Mouse (Mus musculus) erythroblast, adult 5-6 weeks (primary cell): Measurements from ENCODE around the gene Ralgapa1. TPM values are rescaled to one million over a fixed set of nuclear protein-coding genes. Genes with fewer than 3 reads are reported as not detected.
"Not testable (repeated sequence)": the region's sequence is repeated elsewhere in the genome, so short reads cannot be mapped to it uniquely, and the experiment has no call there.

Experiments
- ATAC-seq: replicated peaks from 2 replicates; pipeline ENCODE4 v1.8.0; 2016; ENCODE audit warnings: moderate number of reproducible peaks, mild to moderate bottlenecking, moderate TSS enrichment, inconsistent platforms; ENCODE audit not compliant: poor library complexity, low FRiP score, severe bottlenecking
- total RNA-seq, 2 experiments: library from RNA; stranded (forward) in 1 of 2; stranded (reverse) in 1 of 2; fragments of 150-400 nt in 1 of 2; fragments of 200-764, 138-1000 nt in 1 of 2; gene quantifications; 2 replicates each; pipeline versions ENCODE4 v1.2.3 to v1.2.4; 2015 to 2017; ENCODE audit warnings: low replicate concordance in 2 of 2

Gene Ralgapa1
- total RNA-seq, 2 experiments from 2014 or later: 9.6 to 25.2 TPM

DNA sequence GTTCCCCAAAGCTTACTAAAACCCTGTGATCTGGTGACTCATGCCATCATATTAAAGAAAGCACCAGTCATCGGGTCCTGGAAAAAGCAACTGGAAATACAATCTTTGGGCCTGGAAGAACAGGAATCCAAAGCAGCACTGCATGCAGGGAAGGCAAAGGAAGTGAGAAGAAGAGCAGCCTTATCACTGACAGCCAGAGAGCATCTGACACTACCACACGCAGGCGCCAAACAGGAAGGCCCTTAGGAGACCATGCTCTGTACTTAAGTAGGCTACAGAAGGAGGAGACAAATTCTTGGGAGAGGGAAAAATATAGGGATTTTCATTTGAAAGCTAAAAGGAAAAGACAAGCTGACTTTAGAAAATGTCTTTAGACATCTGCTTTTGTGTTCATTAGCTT, 216.6 kb downstream of the Ralgapa1 start:
- ATAC-seq: no peak

DNA sequence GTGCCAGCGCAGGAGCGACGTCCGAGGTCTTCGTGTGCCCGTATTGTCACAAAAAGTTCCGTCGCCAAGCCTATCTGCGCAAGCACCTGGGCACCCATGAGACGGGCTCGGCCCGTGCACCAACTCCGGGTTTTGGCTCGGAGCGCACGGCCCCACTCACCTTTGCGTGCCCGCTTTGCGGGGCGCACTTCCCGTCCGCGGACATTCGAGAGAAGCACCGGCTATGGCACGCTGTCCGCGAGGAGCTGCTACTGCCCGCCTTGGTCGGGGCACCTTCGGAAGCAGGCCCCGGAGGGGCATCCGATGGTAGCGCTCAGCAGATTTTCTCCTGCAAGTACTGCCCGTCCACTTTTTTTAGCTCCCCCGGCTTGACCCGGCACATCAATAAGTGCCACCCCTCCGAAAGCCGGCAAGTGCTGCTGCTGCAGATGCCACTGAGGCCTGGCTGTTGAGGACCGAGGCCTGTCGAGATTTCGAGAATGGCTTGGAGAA, 220.4 kb downstream of the Ralgapa1 start:
- no peak for ATAC-seq

DNA sequence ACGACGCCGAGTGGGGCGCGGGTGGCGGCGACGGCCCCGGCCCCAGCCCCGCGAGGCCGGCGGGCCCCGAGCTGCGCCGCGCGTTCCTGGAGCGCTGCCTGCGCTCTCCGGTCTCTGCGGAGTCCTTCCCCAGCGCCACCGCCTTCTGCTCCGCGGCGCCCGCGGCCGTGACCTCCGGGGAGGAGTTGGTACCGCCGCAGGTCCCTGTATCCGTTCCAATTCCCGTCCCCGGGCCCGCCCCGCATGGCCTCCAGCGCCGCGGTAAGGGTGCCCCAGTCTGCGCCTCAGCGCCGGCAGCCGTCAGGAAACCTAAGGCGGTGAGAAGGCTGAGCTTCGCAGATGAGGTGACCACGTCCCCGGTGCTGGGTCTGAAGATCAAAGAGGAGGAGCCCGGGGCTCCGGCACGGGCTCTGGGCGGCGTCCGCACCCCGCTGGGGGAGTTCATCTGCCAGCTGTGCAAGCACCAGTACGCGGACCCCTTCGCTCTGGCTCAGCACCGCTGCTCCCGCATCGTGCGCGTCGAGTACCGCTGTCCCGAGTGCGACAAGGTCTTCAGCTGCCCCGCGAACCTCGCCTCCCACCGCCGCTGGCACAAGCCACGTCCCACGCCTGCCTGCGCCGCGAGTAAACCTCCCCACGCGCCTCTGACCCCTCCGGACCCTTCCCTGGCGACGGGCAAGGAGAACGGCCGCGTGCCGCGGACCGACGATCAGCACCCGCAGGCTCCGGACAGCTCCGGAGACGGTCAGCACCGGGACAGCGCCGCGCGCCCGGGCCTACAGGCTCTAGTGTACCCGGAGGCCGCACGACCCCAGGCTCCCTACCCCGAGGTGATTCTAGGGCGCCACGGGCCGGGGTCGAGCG, 221.1 kb downstream of the Ralgapa1 start:
- no peak for ATAC-seq

DNA sequence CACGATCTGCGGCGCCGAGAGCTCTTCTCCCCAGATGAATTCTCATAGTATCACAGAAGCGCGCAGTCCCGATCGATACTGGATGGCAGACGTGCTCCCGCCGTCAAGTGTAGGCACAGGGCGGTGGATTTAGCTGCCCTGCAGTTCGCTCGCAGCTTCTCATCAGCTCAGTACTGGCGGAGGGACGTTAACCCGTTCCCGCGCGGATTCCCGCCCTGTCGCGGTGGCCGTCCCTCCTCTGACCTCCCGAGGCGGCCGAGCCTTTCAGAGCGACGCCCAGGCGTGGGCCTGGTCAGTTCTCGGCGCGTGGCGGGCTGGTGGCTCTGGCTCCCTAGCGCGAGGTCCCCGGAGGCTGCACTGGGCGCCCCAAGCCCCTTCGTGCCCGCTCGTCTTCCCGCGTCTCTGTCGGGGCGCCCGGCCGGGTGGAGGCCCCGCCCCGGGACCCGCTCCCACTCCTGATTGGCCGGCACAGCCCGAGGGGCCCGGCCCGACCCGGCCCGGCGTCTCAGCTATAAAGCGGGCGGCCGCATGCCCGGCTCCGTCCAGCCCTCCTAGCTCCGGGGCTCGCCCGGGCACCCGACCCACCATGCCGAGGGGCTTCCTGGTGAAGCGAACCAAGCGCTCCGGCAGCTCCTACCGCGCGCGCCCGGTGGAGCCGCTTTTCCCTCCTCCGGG, 221.9 kb downstream of the Ralgapa1 start, which contains the start of gene Insm2:
Gene Insm2, plus strand, starts transcription at position 541 of the 675 bp plus-strand sequence.
- ATAC-seq: no peak

DNA sequence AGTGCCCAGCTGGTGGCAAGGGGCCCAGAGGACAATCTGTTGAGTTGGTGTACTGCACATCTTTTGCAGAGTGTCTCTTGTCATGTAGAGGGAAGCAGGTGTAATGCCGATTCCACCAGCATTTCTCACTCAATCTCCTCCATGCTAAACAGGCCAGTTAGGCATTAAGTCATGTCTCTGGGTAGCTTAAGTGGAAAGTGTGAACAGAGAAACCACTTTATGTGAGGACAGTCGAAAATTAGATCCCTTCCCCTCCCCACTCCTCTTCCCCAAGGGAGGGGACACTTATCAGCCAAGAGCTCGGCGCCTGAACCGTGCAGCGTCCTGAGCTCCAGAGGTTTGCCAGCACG, 222.5 kb downstream of the Ralgapa1 start:
- ATAC-seq: no peak

DNA sequence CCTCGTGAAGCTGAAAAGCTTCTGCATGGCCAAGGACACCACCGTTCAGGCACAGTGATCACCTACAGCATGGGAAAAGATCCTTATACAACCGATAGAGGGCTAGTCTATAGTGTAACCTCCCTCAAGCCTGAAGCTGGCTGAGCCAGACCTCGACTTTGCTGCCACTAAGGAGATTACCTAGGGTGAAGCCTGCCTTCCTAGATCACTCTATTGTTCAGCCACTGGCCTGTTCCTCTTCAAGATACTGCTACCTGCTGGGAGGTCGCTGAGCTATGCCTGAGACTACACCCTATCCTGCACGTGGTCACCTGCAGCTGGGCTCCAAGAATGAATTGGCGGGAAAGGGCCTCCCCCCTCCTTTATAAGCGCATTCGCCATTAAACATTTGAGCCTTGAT, 234.0 kb downstream of the Ralgapa1 start:
- ATAC-seq: not testable (repeated sequence)

DNA sequence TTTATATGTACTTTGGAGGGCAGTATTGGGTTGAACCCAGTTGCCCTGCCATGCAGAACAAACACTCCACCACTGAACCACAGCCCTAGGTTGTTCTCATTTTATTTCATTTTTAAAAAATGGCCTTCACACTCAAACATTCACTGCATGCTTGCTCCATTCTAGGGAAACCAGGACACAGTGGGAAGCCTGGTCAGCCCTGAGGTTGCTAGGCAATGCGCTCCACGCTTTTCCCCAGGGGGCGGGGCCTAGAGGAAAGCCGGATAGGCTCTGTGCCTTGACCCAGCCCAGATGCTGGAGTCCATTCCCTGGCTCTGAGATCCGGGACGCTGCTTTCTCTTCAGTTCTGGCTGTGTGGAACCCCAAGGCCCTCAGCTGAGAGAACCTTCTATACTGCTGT, 247.2 kb downstream of the Ralgapa1 start:
- ATAC-seq: no peak

DNA sequence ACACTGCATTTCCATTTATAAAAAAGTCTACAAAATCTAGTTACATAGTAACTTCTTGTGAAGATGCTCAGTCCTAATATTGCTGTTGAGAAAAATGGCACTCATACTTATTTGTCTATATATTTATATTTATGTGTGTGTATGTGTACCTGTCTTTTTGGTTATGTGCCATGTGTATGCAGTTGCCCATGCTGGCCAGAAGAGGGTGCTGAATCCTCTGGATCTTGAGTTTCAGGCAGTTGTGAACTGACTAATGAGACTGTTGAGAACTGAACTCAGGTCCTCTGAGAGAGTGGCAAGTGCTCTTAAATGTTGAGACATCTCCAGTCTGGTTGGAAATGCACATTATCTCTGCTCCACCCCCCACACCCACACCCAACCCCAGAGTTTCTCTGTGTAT, 247.9 kb downstream of the Ralgapa1 start:
- no peak for ATAC-seq

DNA sequence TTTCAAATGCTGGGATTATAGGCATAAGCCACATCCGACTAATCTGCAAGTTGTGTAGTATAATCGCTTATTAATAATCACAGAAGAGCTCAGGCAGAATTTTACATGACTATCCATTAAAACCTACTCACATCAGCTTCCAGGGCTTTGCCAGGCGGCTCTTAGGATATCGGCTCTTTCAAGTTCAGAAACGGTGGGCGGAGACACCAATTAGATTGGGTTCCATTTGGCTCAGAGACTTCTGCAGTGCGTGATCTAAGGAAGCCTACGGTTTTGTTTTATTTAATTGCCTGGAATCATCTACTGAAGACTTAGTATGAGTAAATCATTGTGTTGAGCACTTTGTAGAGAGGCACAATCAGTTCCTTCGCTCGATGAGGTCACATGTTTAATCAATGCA, 249.3 kb downstream of the Ralgapa1 start:
- no peak for ATAC-seq

DNA sequence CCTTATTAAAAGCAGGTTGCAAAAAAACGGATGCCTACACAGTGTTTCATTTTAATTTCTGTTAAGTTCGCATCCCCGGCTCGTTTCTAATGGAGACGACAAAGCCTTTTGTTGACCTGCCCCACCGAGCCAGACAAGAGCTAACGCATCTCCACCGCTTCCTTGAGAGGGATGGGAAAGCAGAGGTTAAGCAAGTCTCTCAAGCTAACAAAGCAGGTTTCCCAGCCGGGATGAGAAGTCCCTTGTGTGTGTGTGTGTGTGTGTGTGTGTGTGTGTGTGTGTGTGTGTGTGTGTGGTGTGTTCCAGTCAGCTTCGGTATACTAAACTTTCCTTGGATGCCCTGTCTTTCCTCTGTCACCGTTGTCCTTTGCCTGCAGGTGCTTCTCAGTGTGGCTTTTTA, 249.8 kb downstream of the Ralgapa1 start:
- no peak for ATAC-seq

DNA sequence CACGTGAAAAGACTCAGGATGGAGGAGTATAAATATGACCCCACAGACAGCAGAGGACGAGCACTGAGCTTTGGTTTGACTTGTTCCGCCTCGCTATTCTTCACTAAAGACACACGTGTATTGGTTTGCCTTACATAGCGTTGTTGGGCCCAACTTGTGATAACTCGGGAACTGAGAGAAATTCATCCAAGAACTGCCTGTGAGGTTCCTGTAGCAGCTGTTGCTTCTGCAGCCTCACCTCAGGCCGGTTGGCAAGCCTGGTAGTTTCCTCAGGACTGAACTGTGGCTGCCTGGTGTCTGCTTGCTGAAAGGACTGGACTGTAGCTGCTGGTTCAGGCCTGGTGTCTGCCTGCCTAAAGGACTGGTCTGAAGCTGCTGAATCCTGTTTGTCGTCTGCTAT, 250.3 kb downstream of the Ralgapa1 start:
- no peak for ATAC-seq

DNA sequence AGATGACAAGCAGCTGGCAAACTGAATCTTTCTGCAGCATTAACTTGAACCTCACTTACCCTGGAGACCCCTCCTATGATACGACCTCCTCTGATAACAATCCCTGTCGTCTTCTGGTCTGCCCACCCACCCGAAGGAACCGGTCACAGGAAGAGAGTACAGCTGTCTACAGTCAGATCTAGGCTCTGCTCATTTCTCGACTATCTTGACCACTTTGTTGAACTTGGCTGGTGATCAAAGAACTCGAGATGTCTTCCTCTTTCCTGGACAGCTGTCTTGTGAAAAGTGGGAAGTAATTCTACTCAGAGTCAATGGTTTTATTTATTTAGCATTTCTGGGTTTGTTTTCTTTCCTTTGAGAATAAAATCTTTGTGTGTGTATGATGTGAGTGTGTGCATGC, 251.3 kb downstream of the Ralgapa1 start:
- no peak for ATAC-seq

DNA sequence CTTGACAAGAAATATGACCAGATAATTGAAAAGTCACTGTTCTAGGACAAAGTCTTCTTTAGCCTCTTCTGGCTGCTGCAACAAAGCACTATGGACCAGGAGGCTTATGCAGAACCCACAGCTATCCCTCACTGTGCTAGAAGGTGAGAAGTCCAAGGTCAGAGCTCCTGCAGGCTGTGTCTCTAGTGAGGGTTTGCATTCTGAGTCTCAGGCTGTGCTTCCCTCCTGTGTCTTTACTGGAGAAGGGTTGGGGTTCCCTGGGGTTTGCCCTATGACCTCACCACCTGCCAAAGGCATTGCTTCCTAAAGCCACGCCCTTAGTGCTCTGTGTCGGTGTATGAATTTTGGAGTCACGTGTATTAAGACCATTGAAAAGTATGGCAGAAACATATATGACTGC, 252.5 kb downstream of the Ralgapa1 start:
- ATAC-seq: no peak

DNA sequence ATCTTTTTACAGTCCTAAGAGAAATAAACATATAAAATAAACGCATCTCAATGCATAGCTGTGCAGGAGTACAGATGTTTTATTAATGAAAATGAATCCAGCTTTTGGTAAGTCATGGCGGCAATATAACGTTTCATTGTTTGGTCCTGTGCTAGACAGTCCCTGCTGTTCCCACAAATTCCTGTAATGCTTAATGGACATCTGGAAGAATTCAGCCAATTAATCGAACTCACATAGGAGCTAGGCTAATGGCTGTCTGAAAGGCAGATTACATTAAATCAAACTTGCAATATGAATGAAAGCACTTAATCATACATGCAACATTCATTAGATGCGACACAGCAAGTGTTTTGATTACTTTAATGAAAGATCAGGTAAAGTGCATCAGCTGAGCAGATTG, 254.1 kb downstream of the Ralgapa1 start:
- ATAC-seq: no peak

DNA sequence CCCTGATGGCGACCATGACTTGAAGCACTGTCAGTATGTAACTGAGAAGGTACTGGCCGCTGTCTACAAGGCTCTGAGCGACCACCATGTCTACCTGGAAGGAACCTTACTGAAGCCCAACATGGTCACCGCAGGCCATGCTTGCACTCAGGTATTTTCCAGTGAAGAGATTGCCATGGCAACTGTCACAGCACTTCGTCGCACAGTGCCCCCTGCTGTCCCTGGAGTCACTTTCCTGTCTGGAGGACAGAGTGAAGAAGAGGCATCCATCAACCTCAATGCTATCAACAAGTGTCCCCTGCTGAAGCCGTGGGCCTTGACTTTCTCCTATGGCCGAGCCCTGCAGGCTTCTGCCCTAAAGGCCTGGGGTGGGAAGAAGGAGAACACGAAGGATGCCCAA, 255.1 kb downstream of the Ralgapa1 start:
- ATAC-seq: no peak

DNA sequence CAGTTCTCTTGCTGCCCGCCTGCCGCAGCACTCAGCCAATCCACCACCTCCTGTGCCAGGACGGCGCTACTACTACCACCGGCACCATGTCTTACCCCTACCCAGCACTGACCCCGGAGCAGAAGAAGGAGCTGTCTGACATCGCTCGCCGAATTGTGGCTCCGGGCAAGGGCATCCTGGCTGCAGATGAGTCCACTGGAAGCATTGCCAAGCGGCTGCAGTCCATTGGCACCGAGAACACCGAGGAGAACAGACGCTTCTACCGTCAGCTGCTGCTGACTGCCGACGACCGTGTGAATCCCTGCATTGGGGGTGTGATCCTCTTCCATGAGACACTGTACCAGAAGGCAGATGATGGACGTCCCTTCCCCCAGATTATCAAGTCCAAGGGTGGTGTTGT, 255.8 kb downstream of the Ralgapa1 start, which contains the start of gene Aldoart2:
Gene Aldoart2, plus strand, starts transcription at position 34 of the 400 bp plus-strand sequence.
- ATAC-seq: no peak

DNA sequence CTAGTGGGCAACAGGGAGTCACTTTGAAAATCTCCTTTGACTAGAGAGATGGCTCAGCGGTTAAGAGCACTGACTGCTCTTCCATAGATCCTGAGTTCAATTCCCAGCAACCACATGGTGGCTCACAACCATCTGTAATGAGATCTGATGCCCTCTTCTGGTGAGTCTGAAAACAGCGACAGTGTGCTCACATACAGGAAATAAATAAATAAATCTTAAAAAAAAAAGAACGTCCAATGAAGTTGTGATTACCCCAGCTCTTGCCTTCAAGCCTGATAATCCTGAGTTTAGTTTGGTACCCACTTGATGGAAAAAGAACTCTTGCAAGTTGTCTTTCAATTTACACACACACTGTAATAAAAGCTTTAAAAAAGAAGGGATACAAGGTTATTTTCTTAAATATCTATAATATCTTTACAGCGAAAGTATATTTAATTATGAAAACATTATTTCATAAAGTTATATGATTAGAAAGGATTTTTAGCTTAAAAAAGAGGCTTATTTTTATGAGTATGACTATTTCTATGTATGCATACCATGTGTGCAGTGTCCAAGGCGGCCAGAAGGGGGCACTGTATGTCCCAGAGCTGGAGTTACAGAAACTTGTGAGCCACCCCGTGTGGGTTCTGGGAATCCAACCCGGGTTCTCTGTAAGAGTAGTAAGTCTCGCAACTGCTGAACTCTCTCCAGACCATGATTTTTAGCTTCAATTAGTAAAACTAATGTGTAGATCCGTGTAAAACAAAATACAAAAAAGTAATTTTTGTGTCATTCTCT, 256.6 kb downstream of the Ralgapa1 start:
- ATAC-seq: no peak

DNA sequence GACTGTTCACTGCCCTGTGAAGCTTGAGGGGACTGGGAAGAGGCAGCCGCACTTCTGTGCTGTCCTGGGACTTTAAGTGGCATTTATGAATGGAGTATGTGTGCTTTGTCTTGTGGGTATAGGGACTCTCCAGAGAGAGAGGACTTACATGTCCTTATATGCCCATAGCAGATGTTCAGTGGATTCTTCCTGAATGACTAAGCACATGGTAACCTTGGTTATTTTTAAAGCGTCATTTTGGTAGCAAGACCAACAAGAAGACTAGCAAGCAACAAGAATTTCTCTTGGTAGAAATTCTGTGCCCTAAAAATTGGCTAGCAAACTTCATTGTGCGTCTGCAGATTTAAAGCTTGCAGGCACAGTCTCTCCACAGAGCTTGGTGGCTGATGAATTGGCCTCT, 257.2 kb downstream of the Ralgapa1 start:
- ATAC-seq: no peak

DNA sequence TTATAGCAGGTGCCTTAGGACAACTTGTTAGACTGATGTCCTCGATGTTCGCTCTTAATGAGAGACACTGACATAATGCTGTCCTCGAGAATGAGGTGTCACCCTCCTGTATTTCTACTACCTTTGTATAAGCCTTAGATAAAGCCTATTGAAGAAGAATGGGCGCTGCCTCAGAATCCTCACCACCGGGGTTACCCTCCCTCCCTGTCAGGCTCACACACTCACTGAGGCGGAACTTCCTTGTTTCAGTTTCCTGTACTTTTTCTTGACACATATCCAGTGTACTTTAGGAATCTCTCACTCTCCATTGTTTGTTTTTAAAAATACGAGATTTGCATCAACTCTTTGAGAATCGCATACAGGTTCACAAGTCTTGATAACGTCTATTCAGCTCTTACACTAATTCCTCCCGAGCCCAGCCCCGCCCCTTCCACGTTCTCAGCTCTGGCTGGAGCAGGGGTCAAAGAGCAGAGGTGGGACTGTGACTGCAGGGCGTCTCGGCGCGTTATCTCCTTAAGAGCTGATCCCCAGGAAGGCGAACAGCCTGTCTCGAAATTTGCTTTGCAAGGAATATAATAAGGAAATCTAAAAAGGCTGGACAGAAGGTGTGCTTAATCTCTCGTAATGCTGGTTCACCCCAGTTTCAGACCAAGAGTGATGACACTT, 260.8 kb downstream of the Ralgapa1 start:
- ATAC-seq: no peak
